Mouse (Mus musculus): ENCODE measurements around the gene Sorcs2. TPM values are rescaled to one million over a fixed set of nuclear protein-coding genes. Genes with fewer than 3 reads are reported as not detected.

Sorcs2 gene
- polyA plus RNA-seq, 1 experiment from 2014 or later: 14.8 TPM

- H3K27ac ChIP-seq: no peak overlapping the region
- H3K4me2 ChIP-seq: no peak overlapping the region
Observed at GRCm38 (mm10) chr5:36353679-36354078, 44.3 kb downstream of the Sorcs2 start.

DNA sequence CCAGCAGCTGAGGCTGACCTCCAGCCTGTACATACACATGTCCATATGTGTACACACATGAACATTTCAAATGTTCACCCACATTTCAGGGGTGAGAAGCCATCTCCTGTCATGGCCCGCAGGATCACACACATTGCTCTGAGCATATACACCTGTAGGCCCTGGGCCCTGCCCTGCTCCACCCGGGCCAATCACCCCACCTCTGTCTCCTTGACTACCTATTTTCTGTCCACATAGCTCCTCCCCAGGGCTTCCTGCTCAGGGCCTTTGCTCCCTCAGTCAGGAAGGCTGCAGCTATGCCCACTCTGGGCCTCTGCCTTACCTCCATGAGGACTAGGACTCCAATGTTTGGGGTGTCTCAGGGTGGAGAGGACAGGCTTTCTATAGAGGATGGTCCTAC, 44.7 kb downstream of the Sorcs2 start:
- Histone ChIP-seq H3K4me1 (peaks cover 19% of the 10 kb centered on the region), H3K4me2 (no peak overlapping the region), H3K4me3 (no peak overlapping the region), H3K9ac (no peak overlapping the region), H3K36me3 (no peaks in the 10 kb centered on the region), H3K27ac (no peak overlapping the region), H3K9me3 (no peaks in the 10 kb centered on the region), H3K27me3 (no peaks in the 10 kb centered on the region)
- no peak for ATAC-seq (ENCODE audit: insufficient number of reproducible peaks, insufficient read depth, low FRiP score, low TSS enrichment, low read depth)
- WGBS: 78% methylated on average over 2 of the region's 2 CpGs

More at GRCm38 (mm10) chr5:36353679-36354078, 44.3 kb downstream of the Sorcs2 start:
- H3K27me3 ChIP-seq: no peaks in the 10 kb centered on the region
- no peaks in the 10 kb centered on the region for H3K9me3 ChIP-seq
- no peak for ATAC-seq (ENCODE audit: insufficient number of reproducible peaks, insufficient read depth, low FRiP score, low TSS enrichment, low read depth)
- H3K36me3 ChIP-seq: no peaks in the 10 kb centered on the region
- H3K4me3 ChIP-seq: no peak overlapping the region
- H3K9ac ChIP-seq: no peak overlapping the region
- WGBS: 82% methylated on average over 6 of the region's 6 CpGs
- peaks cover 19% of the 10 kb centered on the region for H3K4me1 ChIP-seq

DNA sequence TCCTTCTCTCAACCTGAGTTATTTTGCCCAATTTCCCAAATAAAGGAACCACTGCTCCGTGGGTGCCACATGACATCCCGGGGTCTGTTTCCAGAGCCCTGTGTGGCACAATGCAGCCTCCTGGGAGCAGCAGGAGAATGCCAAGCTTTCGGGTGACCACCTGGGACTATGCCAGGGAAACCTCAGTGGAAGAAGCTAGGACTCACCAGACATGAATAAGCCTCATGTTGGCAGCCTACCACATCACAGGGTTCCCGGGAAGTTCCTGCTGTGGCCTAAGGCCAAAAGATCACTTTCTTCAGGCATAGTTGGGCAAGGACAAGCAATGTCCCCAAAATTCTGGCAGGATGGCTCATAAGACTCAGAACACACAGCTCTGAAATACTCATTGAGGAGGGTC, 51.2 kb downstream of the Sorcs2 start:
- Histone ChIP-seq H3K9me3 (no peaks in the 10 kb centered on the region), H3K27me3 (no peaks in the 10 kb centered on the region), H3K4me3 (no peak overlapping the region), H3K9ac (no peak overlapping the region), H3K27ac (no peak overlapping the region), H3K4me1 (peaks cover 24% of the 10 kb centered on the region), H3K36me3 (no peaks in the 10 kb centered on the region), H3K4me2 (no peak overlapping the region)
- ATAC-seq (ENCODE audit: insufficient number of reproducible peaks, insufficient read depth, low FRiP score, low TSS enrichment, low read depth): no peak
- WGBS: 85% methylated on average over 4 of the region's 4 CpGs

DNA sequence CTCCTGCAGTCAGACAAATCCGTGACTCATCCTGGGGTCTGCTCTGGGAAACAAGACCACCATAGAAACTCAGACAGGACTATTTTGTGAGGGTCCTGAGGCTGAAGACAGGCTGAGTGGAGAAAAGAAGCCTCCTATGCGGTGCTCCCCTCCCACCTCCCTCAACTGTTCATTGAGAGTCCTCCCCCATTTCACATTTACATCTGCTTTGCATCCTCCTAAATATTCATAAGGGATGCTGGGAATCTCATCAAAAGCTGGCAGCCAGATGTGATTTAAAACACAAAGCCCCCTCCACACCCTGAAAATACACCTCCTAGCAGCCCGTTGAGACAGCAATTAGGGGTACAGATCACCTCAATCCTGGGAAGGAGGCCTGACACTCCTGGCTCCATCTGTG, 58.7 kb downstream of the Sorcs2 start:
- Histone ChIP-seq H3K9ac (no peak overlapping the region), H3K27me3 (no peaks in the 10 kb centered on the region), H3K4me1 (peaks cover 51% of the 10 kb centered on the region), H3K27ac (peak overlapping the region; percentile 87), H3K9me3 (no peaks in the 10 kb centered on the region), H3K4me3 (no peak overlapping the region), H3K36me3 (no peaks in the 10 kb centered on the region), H3K4me2 (no peak overlapping the region)
- ATAC-seq (ENCODE audit: insufficient number of reproducible peaks, insufficient read depth, low FRiP score, low TSS enrichment, low read depth): no peak
- WGBS: 43% methylated on average over 3 of the region's 3 CpGs

GRCm38 (mm10) chr5:36336252-36336651, 61.7 kb downstream of the Sorcs2 start:
- Histone ChIP-seq H3K9me3 (no peaks in the 10 kb centered on the region), H3K27me3 (no peaks in the 10 kb centered on the region), H3K9ac (no peak overlapping the region), H3K36me3 (no peaks in the 10 kb centered on the region), H3K4me3 (no peak overlapping the region), H3K27ac (no peak overlapping the region), H3K4me1 (peaks cover 46% of the 10 kb centered on the region), H3K4me2 (no peak overlapping the region)
- 87% methylated on average over 7 of the region's 7 CpGs for WGBS
- no peak for ATAC-seq (ENCODE audit: insufficient number of reproducible peaks, insufficient read depth, low FRiP score, low TSS enrichment, low read depth)

DNA sequence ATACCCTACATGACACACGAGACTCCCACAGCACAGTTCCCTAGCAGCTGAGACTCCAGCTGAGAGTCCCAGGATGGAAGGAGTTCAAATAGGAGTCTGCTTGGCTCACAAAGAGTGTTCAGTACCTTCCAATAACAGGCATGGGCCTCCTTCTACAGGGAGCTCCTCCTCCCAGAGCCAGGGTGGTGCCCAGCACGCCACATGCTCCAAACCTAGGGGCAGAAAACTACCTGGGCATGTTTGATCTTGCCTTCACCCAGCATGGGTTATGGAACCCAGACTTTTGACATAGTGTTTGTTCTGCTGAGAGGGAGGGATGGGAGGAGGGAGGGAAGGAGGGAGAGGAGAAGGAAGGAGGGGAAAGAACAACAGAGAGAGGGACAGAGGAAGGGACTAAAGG, 62.3 kb downstream of the Sorcs2 start:
- WGBS: 51% methylated on average over 2 of the region's 2 CpGs

DNA sequence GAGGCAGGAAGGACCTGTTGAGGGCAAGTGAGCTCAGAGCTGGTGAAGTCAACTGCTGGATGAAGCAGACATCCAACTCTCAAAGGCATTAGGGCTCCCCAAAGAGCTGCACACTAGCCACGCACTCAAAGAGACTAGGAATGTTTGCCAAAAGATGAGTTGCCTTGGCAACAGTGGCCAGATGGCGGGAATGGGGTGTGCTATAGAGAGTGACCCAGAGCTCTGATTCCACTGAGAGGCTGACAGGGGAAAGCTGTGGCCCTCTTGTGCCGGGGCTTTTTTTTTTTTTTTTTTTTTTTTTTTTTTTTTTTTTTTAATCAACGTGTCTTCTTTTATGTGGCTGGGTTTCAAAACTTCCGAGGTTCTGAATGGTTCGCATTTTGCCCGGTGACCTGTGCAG, 63.7 kb downstream of the Sorcs2 start:
- Histone ChIP-seq H3K4me2 (no peak overlapping the region), H3K27me3 (no peaks in the 10 kb centered on the region), H3K27ac (no peak overlapping the region), H3K36me3 (no peaks in the 10 kb centered on the region), H3K4me1 (peaks cover 35% of the 10 kb centered on the region), H3K4me3 (no peak overlapping the region), H3K9ac (no peak overlapping the region), H3K9me3 (no peaks in the 10 kb centered on the region)
- no peak for ATAC-seq (ENCODE audit: insufficient number of reproducible peaks, insufficient read depth, low FRiP score, low TSS enrichment, low read depth)
- 46% methylated on average over 7 of the region's 7 CpGs for WGBS

More for the DNA sequence above, 62.3 kb downstream of the Sorcs2 start:
- H3K27me3 ChIP-seq: no peaks in the 10 kb centered on the region
- H3K36me3 ChIP-seq: no peaks in the 10 kb centered on the region
- no peak overlapping the region for H3K4me2 ChIP-seq
- no peak overlapping the region for H3K4me3 ChIP-seq
- no peak overlapping the region for H3K27ac ChIP-seq
- H3K9ac ChIP-seq: no peak overlapping the region
- H3K4me1 ChIP-seq: peaks cover 46% of the 10 kb centered on the region
- ATAC-seq (ENCODE audit: insufficient number of reproducible peaks, insufficient read depth, low FRiP score, low TSS enrichment, low read depth): no peak
- no peaks in the 10 kb centered on the region for H3K9me3 ChIP-seq

GRCm38 (mm10) chr5:36330472-36331155, 67.3 kb downstream of the Sorcs2 start:
- peaks cover 21% of the 10 kb centered on the region for H3K4me1 ChIP-seq
- WGBS: 81% methylated on average over 21 of the region's 21 CpGs
- H3K4me2 ChIP-seq: no peak overlapping the region
- H3K9me3 ChIP-seq: no peaks in the 10 kb centered on the region
- no peaks in the 10 kb centered on the region for H3K36me3 ChIP-seq
- no peak for ATAC-seq (ENCODE audit: insufficient number of reproducible peaks, insufficient read depth, low FRiP score, low TSS enrichment, low read depth)
- H3K27ac ChIP-seq: no peak overlapping the region
- no peak overlapping the region for H3K4me3 ChIP-seq
- no peak overlapping the region for H3K9ac ChIP-seq
- no peaks in the 10 kb centered on the region for H3K27me3 ChIP-seq

GRCm38 (mm10) chr5:36326057-36327010, 71.6 kb downstream of the Sorcs2 start:
- ATAC-seq (ENCODE audit: insufficient number of reproducible peaks, insufficient read depth, low FRiP score, low TSS enrichment, low read depth): no peak
- Histone ChIP-seq H3K4me1 (peaks cover 27% of the 10 kb centered on the region), H3K36me3 (no peaks in the 10 kb centered on the region), H3K4me2 (no peak overlapping the region), H3K9ac (no peak overlapping the region), H3K4me3 (no peak overlapping the region), H3K27ac (no peak overlapping the region), H3K27me3 (no peaks in the 10 kb centered on the region), H3K9me3 (no peaks in the 10 kb centered on the region)
- 82% methylated on average over 9 of the region's 9 CpGs for WGBS

GRCm38 (mm10) chr5:36324140-36324572, 73.8 kb downstream of the Sorcs2 start:
- no peak overlapping the region for H3K4me2 ChIP-seq
- no peak overlapping the region for H3K4me3 ChIP-seq
- H3K36me3 ChIP-seq: no peaks in the 10 kb centered on the region
- 21% methylated on average over 9 of the region's 9 CpGs for WGBS
- H3K9me3 ChIP-seq: no peaks in the 10 kb centered on the region
- peak overlapping the region; percentile 58 for H3K27ac ChIP-seq
- no peaks in the 10 kb centered on the region for H3K27me3 ChIP-seq
- H3K4me1 ChIP-seq: peaks cover 35% of the 10 kb centered on the region
- H3K9ac ChIP-seq: no peak overlapping the region
- ATAC-seq (ENCODE audit: insufficient number of reproducible peaks, insufficient read depth, low FRiP score, low TSS enrichment, low read depth): no peak

DNA sequence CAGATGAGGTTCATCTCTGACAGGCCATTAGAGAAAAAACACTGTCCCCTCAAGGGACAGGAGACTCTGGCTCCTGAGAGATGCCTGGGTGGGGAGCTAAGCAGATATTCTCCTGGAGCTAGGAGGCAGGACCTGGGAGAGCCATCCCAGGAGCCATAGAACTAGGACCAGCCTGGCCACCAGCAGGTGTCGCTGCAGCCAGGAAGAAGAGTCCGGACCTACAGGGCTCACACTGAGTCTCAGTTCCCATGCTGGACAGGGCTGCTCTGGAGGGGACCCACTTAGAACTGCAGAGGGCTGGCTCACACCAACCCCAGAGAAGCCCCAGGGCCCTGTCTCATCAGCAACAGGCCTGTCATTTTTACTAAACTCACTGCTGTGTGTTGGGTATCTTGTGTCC, 74.4 kb downstream of the Sorcs2 start:
- no peaks in the 10 kb centered on the region for H3K36me3 ChIP-seq
- H3K9me3 ChIP-seq: no peaks in the 10 kb centered on the region
- no peak overlapping the region for H3K4me3 ChIP-seq
- 2% methylated on average over 2 of the region's 2 CpGs for WGBS
- peak overlapping the region; percentile 58; the same call in 1 of the 2 replicates for H3K27ac ChIP-seq
- H3K27me3 ChIP-seq: no peaks in the 10 kb centered on the region
- no peak overlapping the region for H3K4me2 ChIP-seq
- peaks cover 35% of the 10 kb centered on the region for H3K4me1 ChIP-seq
- H3K9ac ChIP-seq: no peak overlapping the region
- ATAC-seq (ENCODE audit: insufficient number of reproducible peaks, insufficient read depth, low FRiP score, low TSS enrichment, low read depth): peak; percentile 50; the same call in 1 of the 2 replicates

All from embryonic facial prominence, embryonic 13.5 days (tissue).